Mouse (Mus musculus): ENCODE data around the gene Slc9a9. TPM values are rescaled to one million over a fixed set of nuclear protein-coding genes. Genes with fewer than 3 reads are reported as not detected.

Gene Slc9a9
- polyA plus RNA-seq, 1 experiment from 2014 or later: 1.2 TPM

- no peak overlapping the region for H3K4me2 ChIP-seq (ENCODE audit: low read depth, severe bottlenecking)
- DNase-seq (ENCODE audit: low spot score): no peak
- no peak overlapping the region for H3K4me3 ChIP-seq (ENCODE audit: low read depth, low read length)
- no peak overlapping the region for H3K27ac ChIP-seq (replicated peaks; ENCODE audit: low read depth, low read length)
- H3K27me3 ChIP-seq (ENCODE audit: control insufficient read depth, insufficient read depth, low read length): no peaks in the 10 kb centered on the region
- 66% methylated on average over 6 of the region's 6 CpGs for WGBS
- no peak for ATAC-seq (ENCODE audit: insufficient number of reproducible peaks, low FRiP score, low TSS enrichment, low read depth)
- no peak overlapping the region for H3K9ac ChIP-seq (ENCODE audit: low read length)
- H3K4me1 ChIP-seq (ENCODE audit: control insufficient read depth, insufficient read depth, low read length): no peaks in the 10 kb centered on the region
- no peaks in the 10 kb centered on the region for H3K9me3 ChIP-seq (ENCODE audit: control insufficient read depth, low read length)
- H3K36me3 ChIP-seq (ENCODE audit: control insufficient read depth, insufficient read depth, low read length): no peaks in the 10 kb centered on the region
Measured at GRCm38 (mm10) chr9:94701193-94701869, 31.6 kb downstream of the Slc9a9 start.

GRCm38 (mm10) chr9:94701965-94702634 is 32.4 kb downstream of the Slc9a9 start:
- H3K27me3 ChIP-seq (ENCODE audit: control insufficient read depth, insufficient read depth, low read length): no peaks in the 10 kb centered on the region
- 50% methylated on average over 10 of the region's 10 CpGs for WGBS
- DNase-seq (ENCODE audit: low spot score): no peak
- no peaks in the 10 kb centered on the region for H3K36me3 ChIP-seq (ENCODE audit: control insufficient read depth, insufficient read depth, low read length)
- H3K4me2 ChIP-seq (ENCODE audit: low read depth, severe bottlenecking): no peak overlapping the region
- no peak for ATAC-seq (ENCODE audit: insufficient number of reproducible peaks, low FRiP score, low TSS enrichment, low read depth)
- H3K27ac ChIP-seq (replicated peaks; ENCODE audit: low read depth, low read length): no peak overlapping the region
- no peaks in the 10 kb centered on the region for H3K4me1 ChIP-seq (ENCODE audit: control insufficient read depth, insufficient read depth, low read length)
- H3K4me3 ChIP-seq (ENCODE audit: low read depth, low read length): no peak overlapping the region
- no peaks in the 10 kb centered on the region for H3K9me3 ChIP-seq (ENCODE audit: control insufficient read depth, low read length)
- H3K9ac ChIP-seq (ENCODE audit: low read length): no peak overlapping the region

GRCm38 (mm10) chr9:94704986-94705757 is 35.5 kb downstream of the Slc9a9 start:
- H3K4me3 ChIP-seq (ENCODE audit: low read depth, low read length): no peak overlapping the region

GRCm38 (mm10) chr9:94705758-94706026 is 36.0 kb downstream of the Slc9a9 start:
- H3K27ac ChIP-seq (replicated peaks; ENCODE audit: low read depth, low read length): no peak overlapping the region
- ATAC-seq (ENCODE audit: insufficient number of reproducible peaks, low FRiP score, low TSS enrichment, low read depth) (no peak), DNase-seq (ENCODE audit: low spot score) (no peak)
- 86% methylated on average over 2 of the region's 2 CpGs for WGBS
- H3K36me3 ChIP-seq (ENCODE audit: control insufficient read depth, insufficient read depth, low read length): no peaks in the 10 kb centered on the region
- no peaks in the 10 kb centered on the region for H3K27me3 ChIP-seq (ENCODE audit: control insufficient read depth, insufficient read depth, low read length)
- no peak overlapping the region for H3K4me2 ChIP-seq (ENCODE audit: low read depth, severe bottlenecking)
- no peak overlapping the region for H3K9ac ChIP-seq (ENCODE audit: low read length)
- no peak overlapping the region for H3K4me3 ChIP-seq (ENCODE audit: low read depth, low read length)
- H3K4me1 ChIP-seq (ENCODE audit: control insufficient read depth, insufficient read depth, low read length): no peaks in the 10 kb centered on the region
- no peaks in the 10 kb centered on the region for H3K9me3 ChIP-seq (ENCODE audit: control insufficient read depth, low read length)

More at GRCm38 (mm10) chr9:94704986-94705757, 35.5 kb downstream of the Slc9a9 start:
- Histone ChIP-seq H3K27me3 (ENCODE audit: control insufficient read depth, insufficient read depth, low read length) (no peaks in the 10 kb centered on the region), H3K9me3 (ENCODE audit: control insufficient read depth, low read length) (no peaks in the 10 kb centered on the region), H3K36me3 (ENCODE audit: control insufficient read depth, insufficient read depth, low read length) (no peaks in the 10 kb centered on the region), H3K27ac (replicated peaks; ENCODE audit: low read depth, low read length) (no peak overlapping the region), H3K4me1 (ENCODE audit: control insufficient read depth, insufficient read depth, low read length) (no peaks in the 10 kb centered on the region), H3K9ac (ENCODE audit: low read length) (no peak overlapping the region), H3K4me2 (ENCODE audit: low read depth, severe bottlenecking) (no peak overlapping the region)
- 88% methylated on average over 9 of the region's 9 CpGs for WGBS
- DNase-seq (ENCODE audit: low spot score) (no peak), ATAC-seq (ENCODE audit: insufficient number of reproducible peaks, low FRiP score, low TSS enrichment, low read depth) (no peak)

- no peak overlapping the region for H3K4me2 ChIP-seq (ENCODE audit: low read depth, severe bottlenecking)
- no peaks in the 10 kb centered on the region for H3K36me3 ChIP-seq (ENCODE audit: control insufficient read depth, insufficient read depth, low read length)
- no peak for ATAC-seq (ENCODE audit: insufficient number of reproducible peaks, low FRiP score, low TSS enrichment, low read depth)
- no peak overlapping the region for H3K27ac ChIP-seq (replicated peaks; ENCODE audit: low read depth, low read length)
- no peaks in the 10 kb centered on the region for H3K27me3 ChIP-seq (ENCODE audit: control insufficient read depth, insufficient read depth, low read length)
- H3K4me1 ChIP-seq (ENCODE audit: control insufficient read depth, insufficient read depth, low read length): no peaks in the 10 kb centered on the region
- no peak for DNase-seq (ENCODE audit: low spot score)
- no peaks in the 10 kb centered on the region for H3K9me3 ChIP-seq (ENCODE audit: control insufficient read depth, low read length)
- H3K9ac ChIP-seq (ENCODE audit: low read length): no peak overlapping the region
- H3K4me3 ChIP-seq (ENCODE audit: low read depth, low read length): no peak overlapping the region
- WGBS: 85% methylated on average over 5 of the region's 5 CpGs
Measured at GRCm38 (mm10) chr9:94712084-94712483, 42.4 kb downstream of the Slc9a9 start.

- ATAC-seq (ENCODE audit: insufficient number of reproducible peaks, low FRiP score, low TSS enrichment, low read depth): no peak
- 77% methylated on average over 2 of the region's 2 CpGs for WGBS
Measured at GRCm38 (mm10) chr9:94716695-94717094, 47.0 kb downstream of the Slc9a9 start.

GRCm38 (mm10) chr9:94723631-94724030 is 53.9 kb downstream of the Slc9a9 start:
- Histone ChIP-seq H3K27ac (replicated peaks; ENCODE audit: low read depth, low read length) (no peak overlapping the region), H3K4me2 (ENCODE audit: low read depth, severe bottlenecking) (no peak overlapping the region), H3K9ac (ENCODE audit: low read length) (no peak overlapping the region), H3K4me3 (ENCODE audit: low read depth, low read length) (no peak overlapping the region), H3K36me3 (ENCODE audit: control insufficient read depth, insufficient read depth, low read length) (no peaks in the 10 kb centered on the region), H3K4me1 (ENCODE audit: control insufficient read depth, insufficient read depth, low read length) (no peaks in the 10 kb centered on the region), H3K27me3 (ENCODE audit: control insufficient read depth, insufficient read depth, low read length) (no peaks in the 10 kb centered on the region), H3K9me3 (ENCODE audit: control insufficient read depth, low read length) (no peaks in the 10 kb centered on the region)
- 86% methylated on average over 2 of the region's 2 CpGs for WGBS
- DNase-seq (ENCODE audit: low spot score): no peak
- no peak for ATAC-seq (ENCODE audit: insufficient number of reproducible peaks, low FRiP score, low TSS enrichment, low read depth)

More at GRCm38 (mm10) chr9:94716695-94717094, 47.0 kb downstream of the Slc9a9 start:
- no peak overlapping the region for H3K4me3 ChIP-seq (ENCODE audit: low read depth, low read length)
- no peak overlapping the region for H3K4me2 ChIP-seq (ENCODE audit: low read depth, severe bottlenecking)
- H3K9me3 ChIP-seq (ENCODE audit: control insufficient read depth, low read length): no peaks in the 10 kb centered on the region
- DNase-seq (ENCODE audit: low spot score): no peak
- H3K4me1 ChIP-seq (ENCODE audit: control insufficient read depth, insufficient read depth, low read length): no peaks in the 10 kb centered on the region
- H3K27me3 ChIP-seq (ENCODE audit: control insufficient read depth, insufficient read depth, low read length): no peaks in the 10 kb centered on the region
- no peak overlapping the region for H3K27ac ChIP-seq (replicated peaks; ENCODE audit: low read depth, low read length)
- H3K9ac ChIP-seq (ENCODE audit: low read length): no peak overlapping the region
- no peaks in the 10 kb centered on the region for H3K36me3 ChIP-seq (ENCODE audit: control insufficient read depth, insufficient read depth, low read length)

GRCm38 (mm10) chr9:94725121-94725520 is 55.4 kb downstream of the Slc9a9 start:
- no peak for ATAC-seq (ENCODE audit: insufficient number of reproducible peaks, low FRiP score, low TSS enrichment, low read depth)

More at GRCm38 (mm10) chr9:94725121-94725520, 55.4 kb downstream of the Slc9a9 start:
- Histone ChIP-seq H3K4me2 (ENCODE audit: low read depth, severe bottlenecking) (no peak overlapping the region), H3K9ac (ENCODE audit: low read length) (no peak overlapping the region), H3K4me1 (ENCODE audit: control insufficient read depth, insufficient read depth, low read length) (no peaks in the 10 kb centered on the region), H3K27me3 (ENCODE audit: control insufficient read depth, insufficient read depth, low read length) (no peaks in the 10 kb centered on the region), H3K4me3 (ENCODE audit: low read depth, low read length) (no peak overlapping the region), H3K9me3 (ENCODE audit: control insufficient read depth, low read length) (no peaks in the 10 kb centered on the region), H3K27ac (replicated peaks; ENCODE audit: low read depth, low read length) (no peak overlapping the region), H3K36me3 (ENCODE audit: control insufficient read depth, insufficient read depth, low read length) (no peaks in the 10 kb centered on the region)
- no peak for DNase-seq (ENCODE audit: low spot score)
- 95% methylated on average over 5 of the region's 5 CpGs for WGBS
